Mouse (Mus musculus): ENCODE measurements around the gene Hoxd1. TPM values are rescaled to one million over a fixed set of nuclear protein-coding genes. Genes with fewer than 3 reads are reported as not detected.

The Hoxd1 gene
- polyA plus RNA-seq, 1 experiment = not detected

Other genes starting within 250 kb of the Hoxd1 start
- 3.3 and 5.2 TPM in 2 replicates for gene Lnpk, start 183.5 kb upstream of the Hoxd1 start, polyA plus RNA-seq (2012; ENCODE audit: insufficient read depth, insufficient read length, missing spikeins)
- not detected in 2 replicates for gene Evx2, start 103.4 kb upstream of the Hoxd1 start, polyA plus RNA-seq (2012; ENCODE audit: insufficient read depth, insufficient read length, missing spikeins)
- not detected in 2 replicates for gene Hoxd13, start 94.7 kb upstream of the Hoxd1 start, polyA plus RNA-seq (2012; ENCODE audit: insufficient read depth, insufficient read length, missing spikeins)
- gene Hoxd12, start 88.0 kb upstream of the Hoxd1 start, polyA plus RNA-seq (2012; ENCODE audit: insufficient read depth, insufficient read length, missing spikeins) = not detected in 2 replicates
- gene Hoxd11, start 83.4 kb upstream of the Hoxd1 start, polyA plus RNA-seq (2012; ENCODE audit: insufficient read depth, insufficient read length, missing spikeins) = not detected in 2 replicates
- not detected in 2 replicates for gene Hoxd10, start 71.1 kb upstream of the Hoxd1 start, polyA plus RNA-seq (2012; ENCODE audit: insufficient read depth, insufficient read length, missing spikeins)
- gene Hoxd9, start 65.3 kb upstream of the Hoxd1 start, polyA plus RNA-seq (2012; ENCODE audit: insufficient read depth, insufficient read length, missing spikeins) = 1.9 TPM in 1 of 2 replicates, not detected in the other
- 7.4 and 10.4 TPM in 2 replicates for gene Hoxd8, start 58.4 kb upstream of the Hoxd1 start, polyA plus RNA-seq (2012; ENCODE audit: insufficient read depth, insufficient read length, missing spikeins)
- not detected in 2 replicates for gene Hoxd3, start 51.1 kb upstream of the Hoxd1 start, polyA plus RNA-seq (2012; ENCODE audit: insufficient read depth, insufficient read length, missing spikeins)
- 1.3 and 2.6 TPM in 2 replicates for gene Hoxd4, start 51.1 kb upstream of the Hoxd1 start, polyA plus RNA-seq (2012; ENCODE audit: insufficient read depth, insufficient read length, missing spikeins)
- not detected in 2 replicates for gene Gm28230, start 36.3 kb upstream of the Hoxd1 start, polyA plus RNA-seq (2012; ENCODE audit: insufficient read depth, insufficient read length, missing spikeins)
- gene Mtx2, start 62.8 kb downstream of the Hoxd1 start, polyA plus RNA-seq (2012; ENCODE audit: insufficient read depth, insufficient read length, missing spikeins) = 163 and 243 TPM in 2 replicates